Mouse (Mus musculus) heart, embryonic 16.5 days (tissue): ENCODE measurements at regions not wholly inside any gene's neighbourhood (a gene's known extent, or its start where the extent isn't known, plus 50 kb on each side); places are given as distances from the start of the nearest gene placed in this dataset.

Experiments
- ATAC-seq: fragments of 200-750 bp; cut with Nextera tagmentation; replicated peaks from 2 replicates; pipeline ENCODE4 v1.8.0; 2017; ENCODE audit warnings: moderate number of reproducible peaks; ENCODE audit not compliant: insufficient read depth, low FRiP score; ENCODE audit errors: extremely low read depth
- H3K27ac ChIP-seq: fragments of 300-500 bp; sonication (generic); 2 replicates; pipeline ENCODE4 v1.5.1; 2014; ENCODE audit warnings: mild to moderate bottlenecking, low read length, control low read depth, moderate library complexity
- H3K27me3 ChIP-seq: fragments of 300-500 bp; sonication (generic); 2 replicates; pipeline ENCODE4 v1.6.1; 2014; ENCODE audit warnings: low read length, mixed read lengths; ENCODE audit not compliant: control insufficient read depth, insufficient read depth
- H3K36me3 ChIP-seq: fragments of 300-500 bp; sonication (generic); 2 replicates; pipeline ENCODE4 v1.6.1; 2014; ENCODE audit not compliant: control insufficient read depth, insufficient read depth
- H3K4me1 ChIP-seq: fragments of 300-500 bp; sonication (generic); 2 replicates; pipeline ENCODE4 v1.6.1; 2014; ENCODE audit warnings: low read length, mixed read lengths; ENCODE audit not compliant: control insufficient read depth, insufficient read depth
- H3K4me2 ChIP-seq: fragments of 300-500 bp; sonication (generic); 2 replicates; pipeline ENCODE4 v1.6.1; 2014; ENCODE audit warnings: low read depth, mild to moderate bottlenecking, control low read depth, low read length
- H3K4me3 ChIP-seq: fragments of 300-500 bp; sonication (generic); 2 replicates; pipeline ENCODE4 v1.5.1; 2014; ENCODE audit warnings: mild to moderate bottlenecking, control low read depth, low read length
- H3K9ac ChIP-seq: fragments of 300-500 bp; sonication (generic); 2 replicates; pipeline ENCODE4 v1.6.1; 2014; ENCODE audit warnings: low read length, control low read depth
- H3K9me3 ChIP-seq: fragments of 300-500 bp; sonication (generic); replicated peaks from 2 replicates; pipeline ENCODE4 v1.6.1; 2016; ENCODE audit warnings: low read length; ENCODE audit not compliant: control insufficient read depth
- WGBS: fragments of 180-500 bp; shearing (Covaris S2); extraction: QIAGEN DNeasy Blood & Tissue Kit; methylation state at CpG from one replicate; pipeline ENCODE4 v1.1.7; 2014; 5-methylcytosine and 5-hydroxymethylcytosine counted together

DNA sequence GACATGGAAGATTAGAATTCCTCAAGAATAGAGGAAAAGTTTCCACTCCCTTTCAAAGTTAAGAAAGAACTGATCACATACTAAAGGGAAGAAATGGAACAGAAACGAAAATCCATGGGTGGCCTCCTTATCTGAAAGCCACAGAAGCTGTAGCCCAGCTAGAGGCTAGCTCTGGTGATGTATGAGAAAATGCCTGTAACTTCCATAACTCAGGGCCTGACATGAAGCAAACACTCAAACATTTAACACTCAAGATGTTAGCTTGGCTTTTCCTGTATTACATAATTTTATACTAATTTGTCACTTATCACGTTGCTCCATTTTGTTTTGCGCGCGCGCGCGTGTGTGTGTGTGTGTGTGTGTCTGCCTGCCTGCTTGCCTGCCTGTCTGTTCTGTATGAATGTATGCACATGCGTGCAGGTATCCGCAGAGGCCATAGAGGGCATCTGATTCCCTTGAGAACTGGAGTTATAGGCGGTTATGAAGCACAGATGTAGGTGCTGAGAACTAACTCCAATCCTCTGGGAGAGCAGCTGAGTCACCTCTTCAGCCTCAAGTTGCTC lies 88.2 kb downstream of the Olfr267 start:
- no peak overlapping the region for H3K9ac ChIP-seq
- no peaks in the 10 kb centered on the region for H3K9me3 ChIP-seq
- no peak overlapping the region for H3K4me3 ChIP-seq
- no peak overlapping the region for H3K4me2 ChIP-seq
- no peaks in the 10 kb centered on the region for H3K36me3 ChIP-seq
- WGBS, result 78% methylated on average over 11 of the region's 11 CpGs
- no peak for ATAC-seq
- H3K27ac ChIP-seq, result no peak overlapping the region
- H3K4me1 ChIP-seq, result no peaks in the 10 kb centered on the region
- no peaks in the 10 kb centered on the region for H3K27me3 ChIP-seq

- Histone ChIP-seq H3K4me3 (no peak overlapping the region), H3K4me2 (no peak overlapping the region), H3K27me3 (no peaks in the 10 kb centered on the region), H3K27ac (no peak overlapping the region), H3K4me1 (no peaks in the 10 kb centered on the region), H3K9me3 (no peaks in the 10 kb centered on the region), H3K9ac (no peak overlapping the region), H3K36me3 (no peaks in the 10 kb centered on the region)
- no peak for ATAC-seq
- 55% methylated on average over 5 of the region's 5 CpGs for WGBS
Measured at GRCm38 (mm10) chr4:58698828-58699227, 88.7 kb downstream of the Olfr267 start.

GRCm38 (mm10) chr4:58696684-58697083 lies 90.8 kb downstream of the Olfr267 start:
- no peak overlapping the region for H3K9ac ChIP-seq
- no peak overlapping the region for H3K4me3 ChIP-seq
- ATAC-seq, result no peak
- H3K4me1 ChIP-seq, result no peaks in the 10 kb centered on the region
- no peak overlapping the region for H3K27ac ChIP-seq
- WGBS, result 76% methylated on average over 4 of the region's 4 CpGs
- H3K9me3 ChIP-seq, result no peaks in the 10 kb centered on the region
- no peak overlapping the region for H3K4me2 ChIP-seq
- no peaks in the 10 kb centered on the region for H3K27me3 ChIP-seq
- H3K36me3 ChIP-seq, result no peaks in the 10 kb centered on the region

GRCm38 (mm10) chr4:58695281-58695680 lies 92.2 kb downstream of the Olfr267 start:
- H3K4me3 ChIP-seq, result no peak overlapping the region
- no peak overlapping the region for H3K9ac ChIP-seq
- no peaks in the 10 kb centered on the region for H3K36me3 ChIP-seq
- no peaks in the 10 kb centered on the region for H3K27me3 ChIP-seq
- H3K27ac ChIP-seq, result no peak overlapping the region
- ATAC-seq, result no peak
- no peaks in the 10 kb centered on the region for H3K4me1 ChIP-seq
- WGBS, result 78% methylated on average over 6 of the region's 6 CpGs
- H3K9me3 ChIP-seq, result no peaks in the 10 kb centered on the region
- H3K4me2 ChIP-seq, result no peak overlapping the region

DNA sequence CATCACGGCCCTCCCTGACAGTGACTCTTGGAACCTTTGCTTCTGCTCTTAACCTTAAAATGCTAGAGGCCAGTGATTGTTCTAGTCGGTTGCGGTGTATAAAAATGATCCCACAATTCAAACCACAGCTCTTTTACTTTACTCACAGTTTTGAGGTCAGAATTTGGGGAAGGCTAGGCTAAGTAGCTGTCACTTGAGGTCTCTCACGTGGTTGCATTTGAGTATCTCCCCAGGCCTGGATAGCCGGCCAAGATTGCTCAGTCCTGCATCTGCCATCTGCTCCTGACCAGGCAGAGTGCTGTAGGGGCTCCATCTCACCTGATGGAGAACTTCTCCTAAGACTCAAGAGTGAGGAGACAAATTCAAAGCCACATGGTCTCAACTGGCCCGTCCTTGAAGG lies 94.5 kb downstream of the Olfr267 start:
- Histone ChIP-seq H3K36me3 (no peaks in the 10 kb centered on the region), H3K4me2 (no peak overlapping the region), H3K27ac (no peak overlapping the region), H3K27me3 (no peaks in the 10 kb centered on the region), H3K9ac (no peak overlapping the region), H3K9me3 (no peaks in the 10 kb centered on the region), H3K4me1 (no peaks in the 10 kb centered on the region), H3K4me3 (no peak overlapping the region)
- WGBS, result 76% methylated on average over 6 of the region's 6 CpGs
- no peak for ATAC-seq

DNA sequence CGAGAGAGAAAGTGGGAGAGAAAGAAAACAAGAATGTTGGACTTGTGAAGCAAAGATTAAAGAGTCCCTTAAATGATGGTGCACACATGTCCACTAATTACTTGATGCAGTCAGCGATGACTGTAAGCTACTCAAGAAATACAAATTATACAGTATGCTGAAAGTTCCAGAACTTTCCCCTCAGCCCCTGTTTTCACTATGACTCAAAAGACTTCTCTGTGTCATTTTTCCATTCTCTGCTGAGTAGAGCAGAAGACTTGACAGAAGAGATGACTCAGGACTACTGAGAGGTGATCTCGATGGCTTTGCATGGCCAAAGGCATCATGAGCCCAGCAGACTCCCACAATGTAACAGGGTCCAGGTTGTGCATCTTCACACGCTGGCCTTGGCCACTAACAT lies 105.6 kb downstream of the Olfr267 start:
- no peaks in the 10 kb centered on the region for H3K4me1 ChIP-seq
- no peaks in the 10 kb centered on the region for H3K36me3 ChIP-seq
- no peaks in the 10 kb centered on the region for H3K27me3 ChIP-seq
- H3K9me3 ChIP-seq, result no peaks in the 10 kb centered on the region
- ATAC-seq, result no peak
- H3K27ac ChIP-seq, result no peak overlapping the region
- H3K4me3 ChIP-seq, result no peak overlapping the region
- 80% methylated on average over 4 of the region's 4 CpGs for WGBS
- no peak overlapping the region for H3K4me2 ChIP-seq
- no peak overlapping the region for H3K9ac ChIP-seq

GRCm38 (mm10) chr4:58677701-58678385 lies 109.7 kb downstream of the Olfr267 start:
- no peak overlapping the region for H3K4me3 ChIP-seq
- 56% methylated on average over 6 of the region's 6 CpGs for WGBS
- no peak for ATAC-seq
- H3K27ac ChIP-seq, result no peak overlapping the region
- H3K9ac ChIP-seq, result no peak overlapping the region
- H3K4me1 ChIP-seq, result no peaks in the 10 kb centered on the region
- no peaks in the 10 kb centered on the region for H3K36me3 ChIP-seq
- H3K9me3 ChIP-seq, result no peaks in the 10 kb centered on the region
- H3K4me2 ChIP-seq, result no peak overlapping the region
- H3K27me3 ChIP-seq, result no peaks in the 10 kb centered on the region

GRCm38 (mm10) chr4:58671406-58672035 lies 116.0 kb downstream of the Olfr267 start:
- H3K36me3 ChIP-seq, result no peaks in the 10 kb centered on the region
- H3K27me3 ChIP-seq, result no peaks in the 10 kb centered on the region
- H3K4me1 ChIP-seq, result peaks cover 2% of the 10 kb centered on the region; the same call in 1 of the 2 replicates
- no peak for ATAC-seq
- H3K27ac ChIP-seq, result no peak overlapping the region
- H3K9me3 ChIP-seq, result no peaks in the 10 kb centered on the region
- no peak overlapping the region for H3K9ac ChIP-seq
- no peak overlapping the region for H3K4me3 ChIP-seq
- 0 out of 2 replicates have a peak overlapping the region, but pooled peaks have one; percentile 11 for H3K4me2 ChIP-seq
- 58% methylated on average over 14 of the region's 14 CpGs for WGBS

DNA sequence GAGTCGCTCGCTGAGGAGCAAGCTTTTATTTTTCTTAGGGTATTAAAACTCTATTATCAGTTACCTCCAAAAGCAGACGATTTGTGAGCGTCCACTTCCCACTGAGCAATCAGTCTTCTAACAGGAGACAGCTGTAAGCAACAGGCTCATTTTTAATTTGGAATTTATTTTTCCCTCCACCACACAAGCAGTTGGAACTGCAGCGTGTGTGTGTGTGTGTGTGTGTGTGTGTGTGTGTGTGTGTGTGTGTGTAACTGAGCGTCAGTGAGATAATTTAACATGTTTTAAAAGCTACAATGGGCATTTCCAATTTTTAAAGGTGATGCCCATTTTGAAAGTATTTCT lies 116.6 kb downstream of the Olfr267 start:
- no peak for ATAC-seq
- Histone ChIP-seq H3K4me2 (peak overlapping the region; percentile 28; the same call in 1 of the 2 replicates), H3K27me3 (no peaks in the 10 kb centered on the region), H3K36me3 (no peaks in the 10 kb centered on the region), H3K4me3 (no peak overlapping the region), H3K4me1 (peaks cover 2% of the 10 kb centered on the region; the same call in 1 of the 2 replicates), H3K9ac (no peak overlapping the region), H3K27ac (no peak overlapping the region), H3K9me3 (no peaks in the 10 kb centered on the region)
- 35% methylated on average over 6 of the region's 6 CpGs for WGBS
